Mouse (Mus musculus): ENCODE results near the gene Pirb. TPM values are rescaled to one million over a fixed set of nuclear protein-coding genes. Genes with fewer than 3 reads are reported as not detected.
"Not testable (repeated sequence)": the region's sequence is repeated elsewhere in the genome, so short reads cannot be mapped to it uniquely, and the experiment has no call there.

The Pirb gene
- 366 and 379 TPM in 2 replicates for total RNA-seq (2015)
- total RNA-seq (2017) = 233 and 235 TPM in 2 replicates

- ATAC-seq (ENCODE audit: poor library complexity, severe bottlenecking) = peak; percentile 45; the same call in 1 of the 2 replicates
Observed at GRCm38 (mm10) chr7:3720268-3720667, at the start of gene Pirb. Gene Pirb, minus strand, starts transcription at chr7:3720391.

GRCm38 (mm10) chr7:3732675-3733074 is 12.5 kb upstream of the Pirb start:
- peak; percentile 81 for ATAC-seq (ENCODE audit: poor library complexity, severe bottlenecking)

- ATAC-seq (ENCODE audit: poor library complexity, severe bottlenecking) = peak; percentile 69
Observed at GRCm38 (mm10) chr7:3725459-3725858, 5.3 kb upstream of the Pirb start.

GRCm38 (mm10) chr7:3715249-3715648 is 4.9 kb downstream of the Pirb start:
- peak; percentile 53 for ATAC-seq (ENCODE audit: poor library complexity, severe bottlenecking)

- peak; percentile 46 for ATAC-seq (ENCODE audit: poor library complexity, severe bottlenecking)
Observed at GRCm38 (mm10) chr7:3712264-3712942, 7.8 kb downstream of the Pirb start.

- ATAC-seq (ENCODE audit: poor library complexity, severe bottlenecking) = no peak
Observed at GRCm38 (mm10) chr7:3709000-3709399, 11.2 kb downstream of the Pirb start.

GRCm38 (mm10) chr7:3708447-3708980 is 11.7 kb downstream of the Pirb start:
- not testable (repeated sequence) for ATAC-seq (ENCODE audit: poor library complexity, severe bottlenecking)

GRCm38 (mm10) chr7:3707568-3708413 is 12.4 kb downstream of the Pirb start:
- no peak for ATAC-seq (ENCODE audit: poor library complexity, severe bottlenecking)

- ATAC-seq (ENCODE audit: poor library complexity, severe bottlenecking) = peak; percentile 56
Observed at GRCm38 (mm10) chr7:3707027-3707426, 13.2 kb downstream of the Pirb start.

- ATAC-seq (ENCODE audit: poor library complexity, severe bottlenecking) = no peak
Observed at GRCm38 (mm10) chr7:3706343-3706934, 13.8 kb downstream of the Pirb start.

- ATAC-seq (ENCODE audit: poor library complexity, severe bottlenecking) = no peak
Observed at GRCm38 (mm10) chr7:3705911-3706310, 14.3 kb downstream of the Pirb start.

- ATAC-seq (ENCODE audit: poor library complexity, severe bottlenecking) = peak; percentile 19
Observed at GRCm38 (mm10) chr7:3705461-3705860, 14.7 kb downstream of the Pirb start.

GRCm38 (mm10) chr7:3704475-3704874 is 15.7 kb downstream of the Pirb start:
- peak; percentile 21 for ATAC-seq (ENCODE audit: poor library complexity, severe bottlenecking)

- ATAC-seq (ENCODE audit: poor library complexity, severe bottlenecking) = peak; percentile 81
Observed at GRCm38 (mm10) chr7:3703879-3704441, 16.2 kb downstream of the Pirb start, which contains the start of gene Rps9. Gene Rps9, plus strand, starts transcription at chr7:3703993.

GRCm38 (mm10) chr7:3703148-3703878 is 16.9 kb downstream of the Pirb start:
- ATAC-seq (ENCODE audit: poor library complexity, severe bottlenecking) = no peak

GRCm38 (mm10) chr7:3698471-3698870 is 21.7 kb downstream of the Pirb start:
- ATAC-seq (ENCODE audit: poor library complexity, severe bottlenecking) = no peak

GRCm38 (mm10) chr7:3694949-3695305 is 25.3 kb downstream of the Pirb start:
- ATAC-seq (ENCODE audit: poor library complexity, severe bottlenecking) = not testable (repeated sequence)

- ATAC-seq (ENCODE audit: poor library complexity, severe bottlenecking) = peak; percentile 43
Observed at GRCm38 (mm10) chr7:3694076-3694948, 25.9 kb downstream of the Pirb start.

- ATAC-seq (ENCODE audit: poor library complexity, severe bottlenecking) = no peak
Observed at GRCm38 (mm10) chr7:3693809-3694075, 26.4 kb downstream of the Pirb start.
